Mouse (Mus musculus) liver (tissue): ENCODE data around the gene Gm12185.
"Not testable (repeated sequence)": the region's sequence is repeated elsewhere in the genome, so short reads cannot be mapped to it uniquely, and the experiment has no call there.

Experiments used
- DNase-seq: peaks from one replicate; pipeline ENCODE4 v3.0.0-alpha.2; 2020; ENCODE audit warnings: mixed read lengths

Gm12185 gene

GRCm38 (mm10) chr11:48991740-48992520 is at the start of gene Gm12185:
TSS of gene Gm12185 (minus strand) at chr11:48992226.
- DNase-seq: not testable (repeated sequence)

- not testable (repeated sequence) for DNase-seq
These were observed 20.0 kb upstream of the Gm12185 start for GRCm38 (mm10) chr11:49012074-49012473.

- not testable (repeated sequence) for DNase-seq
These were observed 14.8 kb upstream of the Gm12185 start for GRCm38 (mm10) chr11:49006785-49007184.

- DNase-seq: not testable (repeated sequence)
These were observed 14.3 kb upstream of the Gm12185 start for GRCm38 (mm10) chr11:49006317-49006716.

GRCm38 (mm10) chr11:49000411-49000810 is 8.4 kb upstream of the Gm12185 start:
- not testable (repeated sequence) for DNase-seq

GRCm38 (mm10) chr11:48994018-48994417 is 2.0 kb upstream of the Gm12185 start, which contains the start of gene Tgtp1:
TSS of gene Tgtp1 (minus strand) at chr11:48994172.
- DNase-seq: not testable (repeated sequence)

- not testable (repeated sequence) for DNase-seq
These were observed 1.3 kb upstream of the Gm12185 start for GRCm38 (mm10) chr11:48993296-48993695.

GRCm38 (mm10) chr11:48989981-48990380 is 2.0 kb downstream of the Gm12185 start:
- not testable (repeated sequence) for DNase-seq

GRCm38 (mm10) chr11:48988219-48988618 is 3.8 kb downstream of the Gm12185 start:
- not testable (repeated sequence) for DNase-seq

- DNase-seq: not testable (repeated sequence)
These were observed 9.2 kb downstream of the Gm12185 start for GRCm38 (mm10) chr11:48982848-48983247.

GRCm38 (mm10) chr11:48980052-48980451 is 12.0 kb downstream of the Gm12185 start:
- DNase-seq: not testable (repeated sequence)

GRCm38 (mm10) chr11:48979251-48979650 is 12.8 kb downstream of the Gm12185 start, which contains the start of gene 9930111J21Rik1:
TSS of gene 9930111J21Rik1 (minus strand) at chr11:48979398.
- DNase-seq: not testable (repeated sequence)

- not testable (repeated sequence) for DNase-seq
These were observed 13.6 kb downstream of the Gm12185 start, which contains the start of gene Olfr56 for GRCm38 (mm10) chr11:48978240-48978939. TSS of gene Olfr56 (plus strand) at chr11:48978889.

GRCm38 (mm10) chr11:48974686-48975085 is 17.3 kb downstream of the Gm12185 start:
- DNase-seq: not testable (repeated sequence)

GRCm38 (mm10) chr11:48946090-48946489 is 45.9 kb downstream of the Gm12185 start, which contains the start of gene Psme2b:
TSS of gene Psme2b (minus strand) at chr11:48946190.
- not testable (repeated sequence) for DNase-seq

- not testable (repeated sequence) for DNase-seq
These were observed 52.7 kb downstream of the Gm12185 start for GRCm38 (mm10) chr11:48939286-48939685.

- DNase-seq: not testable (repeated sequence)
These were observed 56.7 kb downstream of the Gm12185 start for GRCm38 (mm10) chr11:48935291-48935690.

- DNase-seq: not testable (repeated sequence)
These were observed 58.1 kb downstream of the Gm12185 start for GRCm38 (mm10) chr11:48933923-48934322.

- DNase-seq: not testable (repeated sequence)
These were observed 58.6 kb downstream of the Gm12185 start for GRCm38 (mm10) chr11:48933422-48933821.

- DNase-seq: not testable (repeated sequence)
These were observed 64.0 kb downstream of the Gm12185 start for GRCm38 (mm10) chr11:48928068-48928467.

- DNase-seq: not testable (repeated sequence)
These were observed 65.6 kb downstream of the Gm12185 start for GRCm38 (mm10) chr11:48926437-48926836.

- DNase-seq: not testable (repeated sequence)
These were observed 68.2 kb downstream of the Gm12185 start for GRCm38 (mm10) chr11:48923818-48924217.

- DNase-seq: no peak
These were observed 73.6 kb downstream of the Gm12185 start for GRCm38 (mm10) chr11:48918380-48918779.
